Mouse (Mus musculus) lung, postnatal 4 days (tissue): Measurements from ENCODE around the gene Rps6kl1.
A peak's percentile ranks its signal among the peaks of the same experiment; 100 is the strongest.
"Not testable (repeated sequence)": the region's sequence is repeated elsewhere in the genome, so short reads cannot be mapped to it uniquely, and the experiment has no call there.

Experiments
- DNase-seq, 2 experiments: peaks; one replicate each; pipeline ENCODE4 v3.0.0; 2021

Gene Rps6kl1

DNA sequence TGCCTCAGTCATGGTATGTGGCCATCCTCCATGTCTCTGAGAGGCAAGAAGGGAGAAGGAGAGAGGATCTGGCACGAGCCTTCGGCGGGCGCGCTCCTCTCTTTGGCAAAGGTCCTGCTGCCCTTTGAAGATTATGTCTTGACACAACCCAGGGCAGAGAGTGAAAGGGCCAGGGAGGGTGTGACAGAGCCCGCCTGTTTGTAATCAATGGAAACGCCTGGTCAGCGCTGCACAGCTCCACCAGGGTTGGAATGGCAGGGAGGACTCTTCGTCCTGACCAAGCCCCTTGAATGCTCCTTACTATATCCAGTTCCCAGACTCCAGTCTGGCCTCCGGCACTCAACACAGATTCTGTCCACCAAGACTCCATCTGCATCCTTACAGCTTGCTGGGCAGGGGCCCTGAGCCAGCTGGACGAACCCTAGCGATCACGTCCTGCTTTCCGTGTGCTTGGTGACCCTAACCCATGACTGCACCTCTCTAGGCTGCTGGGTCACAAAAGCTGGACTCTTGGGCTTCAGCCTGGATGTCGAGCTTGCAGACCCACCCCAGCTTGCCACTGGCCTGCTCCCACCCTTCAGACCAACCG, 24.1 kb upstream of the Rps6kl1 start:
- DNase-seq, result peak in 1 of 2 experiments; percentile 59

DNA sequence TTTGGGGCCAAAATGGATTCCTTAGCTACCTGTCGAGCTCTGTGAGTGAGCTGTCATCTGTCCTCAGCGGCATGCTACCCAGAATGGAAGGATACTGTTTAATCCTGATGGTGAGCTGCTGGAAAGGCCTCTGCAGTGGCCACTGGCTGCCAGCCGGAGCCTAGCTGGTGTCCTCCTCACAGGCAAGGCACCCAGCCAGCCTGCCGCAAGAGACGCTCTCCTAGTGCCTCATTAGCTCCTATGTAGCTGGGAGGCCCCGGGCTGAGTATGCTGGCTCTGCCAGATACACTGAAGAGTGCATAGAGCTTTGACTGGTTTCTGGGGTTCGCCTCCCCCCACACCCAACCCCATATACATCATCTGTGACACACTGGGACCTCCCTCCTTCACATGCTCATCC, 23.0 kb upstream of the Rps6kl1 start:
- peak in 1 of 2 experiments; percentile 61 for DNase-seq

GRCm38 (mm10) chr12:85170948-85171307, 19.9 kb upstream of the Rps6kl1 start:
- no peak for DNase-seq

GRCm38 (mm10) chr12:85170284-85170947, 19.4 kb upstream of the Rps6kl1 start:
- no peak for DNase-seq

- DNase-seq, result no peak
Measured at GRCm38 (mm10) chr12:85169877-85170276, 18.8 kb upstream of the Rps6kl1 start.

GRCm38 (mm10) chr12:85169117-85169858, 18.2 kb upstream of the Rps6kl1 start:
- DNase-seq, result peak; percentile 85 to 90

DNA sequence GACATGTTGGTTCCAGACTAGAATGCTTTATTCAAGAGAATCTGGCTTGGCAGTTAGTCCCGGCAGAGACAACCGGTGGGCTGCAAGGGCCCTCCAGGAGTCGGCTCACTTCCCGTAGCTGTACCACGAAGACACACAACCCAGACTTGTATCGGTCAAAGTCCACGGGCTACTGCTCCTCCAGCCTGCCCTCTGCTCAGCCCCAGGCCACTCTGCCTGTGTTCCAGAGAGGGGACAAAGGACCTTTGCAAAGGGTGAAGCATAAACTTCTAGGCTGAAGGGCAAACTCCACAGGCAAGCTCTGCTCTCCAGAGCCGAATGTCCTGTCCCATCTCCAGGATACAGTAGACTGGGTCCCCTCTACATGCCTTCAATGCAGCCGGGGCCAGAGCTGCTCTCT, 15.6 kb upstream of the Rps6kl1 start:
- DNase-seq, result no peak

DNA sequence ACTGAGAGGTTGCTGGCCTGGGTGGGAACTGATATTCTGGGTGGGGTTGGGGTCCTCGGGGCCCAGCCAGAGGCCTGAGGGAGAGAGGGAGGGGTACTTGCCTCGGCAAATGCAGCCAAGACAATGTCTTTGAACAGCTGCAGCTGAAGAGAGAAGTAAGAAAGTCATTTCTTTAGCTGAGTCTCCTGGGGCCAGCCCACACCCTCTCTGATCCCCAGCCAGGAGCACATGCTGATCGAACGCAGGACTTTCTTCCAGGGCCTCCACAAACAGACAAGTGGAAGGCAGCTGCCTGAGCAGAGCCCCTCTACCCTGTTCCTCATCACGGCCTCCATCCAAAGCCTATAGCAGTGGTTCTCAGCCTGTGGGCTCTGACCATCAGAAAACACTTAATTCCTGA, 13.9 kb upstream of the Rps6kl1 start:
- DNase-seq, result no peak

DNA sequence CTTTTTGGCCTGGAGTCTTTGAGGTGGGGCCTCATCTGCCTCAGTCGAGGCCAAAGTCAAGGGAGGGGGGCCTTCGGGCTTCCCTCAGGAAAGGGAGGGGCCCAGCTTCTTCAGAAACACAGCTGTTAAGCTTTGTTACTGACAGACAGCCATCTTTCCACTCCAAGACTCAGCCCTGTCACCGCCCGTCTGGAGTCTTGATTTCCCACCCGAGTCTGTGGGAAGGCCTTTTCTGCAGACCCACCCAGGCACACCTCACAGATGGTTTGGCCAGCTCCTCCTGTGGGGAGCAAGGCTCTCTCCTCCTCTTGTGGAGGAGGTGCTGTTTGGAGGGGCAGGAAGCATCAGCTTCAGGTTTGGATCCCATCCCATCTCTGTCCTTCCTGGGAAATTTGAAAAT, 8.5 kb upstream of the Rps6kl1 start:
- no peak for DNase-seq

DNA sequence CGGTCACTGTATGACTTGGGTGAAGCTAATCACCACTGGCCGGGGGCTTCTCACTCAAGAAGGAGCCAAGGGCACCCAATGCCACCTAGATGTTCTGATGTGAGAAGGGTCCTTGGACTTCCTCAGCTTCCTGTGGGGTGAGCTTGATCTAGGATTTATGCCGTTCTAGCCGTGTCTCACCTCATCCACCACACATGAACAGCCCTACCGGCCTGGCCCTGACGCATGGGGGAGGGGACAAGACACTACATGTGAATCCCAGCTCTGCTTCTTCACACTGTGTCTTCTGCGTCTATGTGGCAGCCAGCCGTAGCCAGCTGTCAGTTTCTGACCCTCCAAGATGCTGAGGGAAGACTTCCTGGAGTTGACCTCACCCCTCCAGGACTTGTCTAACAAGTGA, 7.7 kb upstream of the Rps6kl1 start:
- no peak for DNase-seq

DNA sequence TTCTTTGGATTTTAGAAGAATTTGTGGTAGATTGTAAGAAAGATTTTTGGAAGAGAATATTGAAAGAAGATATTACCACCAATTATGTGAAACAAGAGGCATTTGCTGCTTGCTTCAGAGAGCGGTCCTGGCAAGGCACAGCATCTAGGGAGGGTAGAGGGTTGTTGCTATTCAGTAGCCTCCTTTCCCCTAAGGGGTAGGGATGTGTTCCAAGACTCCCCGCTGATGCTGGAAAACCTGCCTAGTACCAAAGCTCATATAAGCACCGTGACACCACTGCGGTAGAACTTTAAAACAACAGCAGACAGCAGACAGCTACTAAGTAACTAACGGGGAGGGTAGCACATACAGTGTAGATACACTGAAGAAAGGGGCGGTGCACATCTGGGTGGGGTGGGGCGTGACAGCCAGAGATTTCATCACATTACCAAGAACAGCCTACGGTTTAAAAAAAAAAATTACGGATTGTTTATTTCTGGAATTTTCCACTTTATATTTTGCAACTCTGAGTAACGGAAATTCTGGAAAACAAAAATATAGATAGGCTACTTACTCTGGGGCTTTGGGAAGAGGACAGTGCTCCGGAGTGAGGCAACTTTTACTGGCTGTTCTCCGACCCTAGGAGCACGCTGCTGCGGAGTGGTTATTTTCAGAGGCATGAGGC, 6.9 kb upstream of the Rps6kl1 start:
- DNase-seq, result no peak

- DNase-seq, result no peak
Measured at GRCm38 (mm10) chr12:85156324-85156723, 5.3 kb upstream of the Rps6kl1 start.

- no peak for DNase-seq
Measured at GRCm38 (mm10) chr12:85153011-85153410, 1.9 kb upstream of the Rps6kl1 start.

DNA sequence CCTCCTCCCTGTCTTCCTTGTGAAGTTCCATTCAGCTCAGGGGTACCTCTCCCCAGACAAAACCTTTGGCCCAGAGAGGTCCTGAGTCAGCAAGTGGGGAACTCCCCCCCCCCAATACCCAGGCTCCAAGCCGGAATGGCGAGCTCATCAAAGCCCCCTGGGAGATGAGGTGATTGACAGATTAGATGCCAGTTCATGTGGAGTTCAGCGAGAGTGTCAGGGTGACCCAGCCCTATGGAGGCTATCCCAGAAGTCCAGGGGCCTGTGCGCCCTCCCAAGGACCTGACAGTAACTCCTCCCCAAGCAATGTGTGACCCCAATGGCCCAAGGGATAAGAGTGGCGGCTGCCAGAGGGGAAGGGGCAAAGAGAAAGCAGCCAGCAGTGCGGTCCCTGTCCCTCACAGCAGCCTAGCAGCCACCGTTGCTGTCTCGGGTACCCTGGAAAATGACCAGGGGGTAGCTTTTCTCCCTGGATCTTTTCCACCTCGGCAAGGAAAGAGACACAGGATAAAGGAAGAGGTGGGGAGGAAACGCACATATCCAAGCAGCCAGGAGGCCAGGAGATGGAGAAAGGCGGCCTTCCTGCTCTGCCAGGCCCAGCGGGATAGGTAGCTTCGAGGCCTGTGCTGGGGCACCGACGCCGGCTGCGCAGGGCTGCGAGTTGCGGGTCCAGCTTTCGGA, 603 bp downstream of the Rps6kl1 start:
- no peak for DNase-seq

DNA sequence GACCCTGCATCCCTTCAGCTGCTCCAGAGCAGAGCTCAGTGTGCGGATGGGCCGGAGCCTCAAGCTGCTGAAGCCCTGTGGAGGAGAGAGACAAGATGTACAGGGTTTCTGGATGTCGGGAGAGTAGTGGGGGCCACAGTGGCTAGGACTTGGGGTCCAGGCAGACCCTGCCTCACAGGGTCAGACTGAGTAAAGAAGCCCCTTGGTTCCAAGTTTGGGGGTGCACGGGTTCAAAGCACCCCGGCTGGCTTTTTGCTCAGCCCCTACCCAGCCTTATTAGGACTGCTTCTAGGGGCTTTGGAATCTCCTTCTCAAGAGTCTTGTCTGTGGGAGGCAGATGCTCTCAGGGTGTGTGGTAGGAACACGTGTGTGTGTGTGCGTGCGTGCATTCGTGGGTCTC, 4.2 kb downstream of the Rps6kl1 start:
- DNase-seq, result no peak

DNA sequence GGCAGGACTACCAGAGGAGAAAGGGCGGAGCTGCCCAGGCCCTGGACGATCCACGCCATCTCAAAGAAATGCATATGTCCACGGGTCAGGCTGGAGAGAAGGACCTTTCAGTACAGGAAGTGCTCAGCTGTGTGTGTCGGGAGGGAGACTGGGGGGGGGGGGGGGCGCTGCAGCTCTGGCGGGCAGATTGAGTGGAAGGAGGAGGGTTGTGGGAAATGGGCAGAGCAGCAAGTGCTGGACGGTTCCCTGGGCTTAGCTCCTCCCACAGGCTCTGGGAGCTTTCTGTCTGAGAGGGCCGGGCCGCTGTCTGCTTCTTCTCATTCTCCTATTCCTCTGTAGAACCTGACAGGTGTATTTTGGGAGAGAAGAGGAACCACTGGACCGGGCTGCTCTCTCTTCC, 4.7 kb downstream of the Rps6kl1 start:
- peak in 1 of 2 experiments; percentile 53 for DNase-seq

GRCm38 (mm10) chr12:85145630-85146029, 5.4 kb downstream of the Rps6kl1 start:
- peak; percentile 37 to 81 for DNase-seq

- no peak for DNase-seq
Measured at GRCm38 (mm10) chr12:85144821-85145220, 6.2 kb downstream of the Rps6kl1 start.

- DNase-seq, result not testable (repeated sequence)
Measured at GRCm38 (mm10) chr12:85144276-85144675, 6.8 kb downstream of the Rps6kl1 start.

DNA sequence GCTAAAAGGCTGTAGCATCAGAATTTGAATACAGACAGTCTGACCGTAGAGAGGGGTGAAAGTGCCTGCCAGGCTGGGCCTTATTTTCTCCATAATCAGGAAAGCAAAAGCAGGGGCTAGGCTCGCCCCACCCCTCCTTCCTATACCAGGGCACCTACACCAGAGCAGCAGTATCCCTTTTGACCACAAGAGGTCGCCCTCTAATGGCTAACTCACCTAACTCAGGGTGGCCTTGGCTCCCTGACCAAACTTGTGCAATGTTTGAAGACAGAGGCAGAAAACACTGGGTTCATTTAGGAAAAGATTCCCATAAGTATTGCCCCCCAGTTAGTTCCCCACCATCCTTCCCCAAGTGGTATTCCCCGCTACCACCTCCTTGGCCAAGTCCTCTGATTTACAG, 8.3 kb downstream of the Rps6kl1 start:
- DNase-seq, result peak; percentile 64 to 87

DNA sequence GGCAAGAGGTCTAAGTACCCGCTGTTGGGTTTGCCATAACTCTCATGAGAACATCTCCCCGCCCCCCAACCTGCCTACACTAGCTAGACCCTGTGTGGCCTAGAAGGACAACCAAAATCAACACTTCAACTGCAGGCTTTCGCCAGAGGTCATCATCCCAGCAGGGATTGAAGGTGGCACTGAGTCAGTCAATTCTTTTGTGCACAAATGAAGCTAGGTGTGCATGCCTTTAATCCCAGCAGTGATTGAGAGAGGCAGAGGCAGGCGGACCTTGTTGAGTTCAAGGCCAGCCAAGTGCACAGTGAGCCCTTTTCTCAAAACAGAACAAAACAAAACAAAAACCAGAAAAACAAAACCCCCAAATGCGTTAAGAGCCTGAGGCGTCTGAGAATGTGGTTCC, 10.0 kb downstream of the Rps6kl1 start:
- no peak for DNase-seq

DNA sequence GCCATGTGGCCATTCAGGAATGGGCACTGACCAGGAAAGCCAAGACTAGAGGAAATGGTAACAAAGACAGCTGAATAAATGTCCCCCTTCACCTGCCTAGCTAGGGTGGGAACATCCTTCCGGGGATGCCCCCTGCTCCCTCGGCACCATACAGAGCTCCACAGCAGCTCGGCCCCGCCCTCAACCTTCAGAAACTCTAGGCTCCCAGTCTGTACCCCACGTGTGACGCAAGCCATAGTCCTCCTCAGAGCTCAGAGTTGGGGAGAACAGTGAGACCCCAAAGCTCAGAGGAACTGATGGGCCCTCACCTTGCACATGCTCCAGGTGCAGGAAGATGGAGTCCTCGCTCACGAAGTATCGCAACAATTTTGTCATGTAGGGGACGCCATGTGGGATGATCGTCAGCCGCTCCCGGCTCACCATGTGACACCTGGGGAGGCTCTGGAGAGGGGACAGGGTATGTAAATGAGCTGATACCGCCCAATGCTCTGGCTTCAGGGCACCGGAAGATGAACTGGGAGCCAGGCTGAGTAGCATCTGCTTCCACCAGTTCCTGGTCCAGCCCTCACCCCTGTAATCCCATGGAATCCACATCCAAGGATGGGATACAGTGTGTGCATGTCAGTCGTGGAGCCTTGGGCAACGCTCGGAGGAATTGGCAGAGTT, 10.9 kb downstream of the Rps6kl1 start:
- DNase-seq, result no peak

GRCm38 (mm10) chr12:85136627-85137026, 14.4 kb downstream of the Rps6kl1 start:
- DNase-seq, result no peak
